In the genomic region with DNA sequence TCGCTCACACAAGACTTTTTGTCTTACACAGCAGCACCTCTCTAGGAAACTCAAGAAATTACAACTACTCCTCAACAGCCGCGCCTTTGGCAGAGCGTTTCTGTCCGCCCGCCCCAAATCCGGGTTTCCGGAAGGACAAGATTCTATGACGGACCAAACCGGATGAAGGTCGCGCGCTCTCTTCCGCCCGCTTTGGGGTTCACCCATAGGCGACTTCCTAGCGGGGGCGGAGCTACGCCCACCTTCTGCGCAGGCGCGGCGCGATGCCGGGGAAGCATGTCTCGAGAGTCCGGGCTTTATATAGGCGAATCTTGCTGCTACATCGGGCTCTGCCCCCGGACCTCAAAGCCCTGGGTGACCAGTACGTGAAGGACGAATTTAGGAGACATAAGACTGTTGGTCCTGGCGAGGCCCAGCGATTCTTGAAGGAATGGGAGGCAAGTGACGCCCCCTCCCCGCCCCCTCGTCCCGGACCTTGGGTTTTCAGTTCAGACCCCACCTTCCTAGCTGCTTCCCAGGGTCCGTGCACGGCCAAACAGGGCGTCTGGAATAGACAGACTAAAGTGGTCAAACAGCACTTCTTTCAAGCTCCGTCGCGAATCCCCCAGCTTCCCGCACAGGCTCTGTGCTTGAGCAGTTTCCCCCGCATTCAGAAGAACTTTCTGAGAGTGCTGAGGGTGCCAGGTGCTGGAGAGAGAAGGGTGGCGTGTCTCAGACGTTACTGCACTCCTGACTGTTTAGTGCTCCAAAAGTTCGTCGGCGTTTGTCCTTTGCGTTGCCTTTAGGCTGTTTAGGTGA, we compare ENCODE assay signal across 7 mouse cellular contexts. TPM values are rescaled to one million over a fixed set of nuclear protein-coding genes. Genes with fewer than 3 reads are reported as not detected.
A peak's percentile ranks its signal among the peaks of the same experiment; 100 is the strongest.
DNase-seq lines count a peak whose midpoint lies in the region; ATAC-seq lines count a peak whose summit lies in the region.

TSS of gene Sdhaf3 (plus strand) at position 241 of the 798 bp plus-strand sequence.

- no peaks in the 10 kb centered on the region for H3K4me1 ChIP-seq in embryonic facial prominence, embryonic 11.5 days (ENCODE audit: control insufficient read depth, insufficient read depth, low read length)
- peaks cover 6% of the 10 kb centered on the region; the same call in 1 of the 2 replicates for H3K4me1 ChIP-seq in limb, embryonic 10.5 days
- peaks cover 10% of the 10 kb centered on the region for H3K4me1 ChIP-seq in midbrain, embryonic 13.5 days (replicated peaks)

- H3K4me3 ChIP-seq in embryonic facial prominence, embryonic 11.5 days (ENCODE audit: low read depth, low read length) = peak within 1 kb of the TSS; percentile 58
- peak within 1 kb of the TSS; percentile 77 for H3K4me3 ChIP-seq in limb, embryonic 10.5 days
- peak within 1 kb of the TSS; percentile 73 for H3K4me3 ChIP-seq in midbrain, embryonic 13.5 days (replicated peaks)

- no peaks in the 10 kb centered on the region for H3K27me3 ChIP-seq in embryonic facial prominence, embryonic 11.5 days (ENCODE audit: control insufficient read depth, insufficient read depth, low read length)
- no peaks in the 10 kb centered on the region for H3K27me3 ChIP-seq in limb, embryonic 10.5 days (ENCODE audit: low read depth, poor library complexity, severe bottlenecking)
- peaks cover 8% of the 10 kb centered on the region; the same call in 1 of the 2 replicates for H3K27me3 ChIP-seq in midbrain, embryonic 13.5 days

- no peaks in the 10 kb centered on the region for H3K9me3 ChIP-seq in embryonic facial prominence, embryonic 11.5 days (replicated peaks; ENCODE audit: control insufficient read depth, low read length)
- no peaks in the 10 kb centered on the region for H3K9me3 ChIP-seq in limb, embryonic 10.5 days (replicated peaks)
- no peaks in the 10 kb centered on the region for H3K9me3 ChIP-seq in midbrain, embryonic 13.5 days

- peak within 1 kb of the TSS; percentile 80 for H3K9ac ChIP-seq in embryonic facial prominence, embryonic 11.5 days (replicated peaks; ENCODE audit: low read length)
- peak within 1 kb of the TSS; percentile 82 for H3K9ac ChIP-seq in midbrain, embryonic 13.5 days (replicated peaks)

- peak within 1 kb of the TSS; percentile 16; the same call in 1 of the 2 replicates for H3K27ac ChIP-seq in embryonic facial prominence, embryonic 11.5 days (replicated peaks; ENCODE audit: low read depth, low read length)
- peak within 1 kb of the TSS; percentile 88 for H3K27ac ChIP-seq in limb, embryonic 10.5 days
- H3K27ac ChIP-seq in midbrain, embryonic 13.5 days = peak within 1 kb of the TSS; percentile 67

- ATAC-seq in embryonic facial prominence, embryonic 11.5 days (replicated peaks; ENCODE audit: insufficient number of reproducible peaks, low FRiP score, low TSS enrichment, low read depth) = peak; percentile 98
- peak; percentile 98 for ATAC-seq in granulocyte monocyte progenitor cell, adult 5-6 weeks (replicated peaks; ENCODE audit: poor library complexity, severe bottlenecking)
- ATAC-seq in midbrain, embryonic 13.5 days = peak; percentile 99

- H3K36me3 ChIP-seq in embryonic facial prominence, embryonic 11.5 days (replicated peaks; ENCODE audit: control insufficient read depth, insufficient read depth, low read depth, low read length) = no peaks in the 10 kb centered on the region
- H3K36me3 ChIP-seq in limb, embryonic 10.5 days = no peaks in the 10 kb centered on the region
- no peaks in the 10 kb centered on the region for H3K36me3 ChIP-seq in midbrain, embryonic 13.5 days

- H3K4me2 ChIP-seq in embryonic facial prominence, embryonic 11.5 days (ENCODE audit: low read depth, low read length) = peak within 1 kb of the TSS; percentile 31
- peak within 1 kb of the TSS; percentile 84 for H3K4me2 ChIP-seq in midbrain, embryonic 13.5 days (replicated peaks)

- WGBS in embryonic facial prominence, embryonic 11.5 days = under 1% methylated on average over 52 of the region's 52 CpGs
- under 1% methylated on average over 52 of the region's 52 CpGs for WGBS in limb, embryonic 10.5 days
- WGBS in midbrain, embryonic 13.5 days = under 1% methylated on average over 52 of the region's 52 CpGs

- DNase-seq in adrenal gland, postnatal 14 days = peak; percentile 97
- peak; percentile 98 for DNase-seq in embryonic facial prominence, embryonic 11.5 days (ENCODE audit: low spot score)
- DNase-seq in kidney, adult 11 months = peak; percentile 94
- DNase-seq in limb, embryonic 10.5 days (ENCODE audit: low spot score) = peak; percentile 98
- DNase-seq in spleen, adult 12 weeks (ENCODE audit: low spot score) = peak; percentile 87

RNA-seq across cellular contexts. Expression of gene Sdhaf3, which starts in this region (rescaled TPM):
- total RNA-seq in adrenal gland, postnatal 14 days (2021) = 5.8 and 5.9 TPM in 2 replicates
- polyA plus RNA-seq in embryonic facial prominence, embryonic 11.5 days (2014; fragmentation: Nextera tagmentation; extraction: Ambion mirVana) = 7.9 and 9.0 TPM in 2 replicates
- total RNA-seq in granulocyte monocyte progenitor cell, adult 5-6 weeks (2014; fragmentation: Nextera tagmentation) = 4.3 and 4.5 TPM in 2 replicates
- total RNA-seq in granulocyte monocyte progenitor cell, adult 5-6 weeks (2017) = 3.5 and 4.5 TPM in 2 replicates
- 6.7 and 6.8 TPM in 2 replicates for polyA plus RNA-seq in limb, embryonic 10.5 days (2016; fragmentation: Nextera tagmentation; extraction: Ambion mirVana)
- polyA plus RNA-seq in midbrain, embryonic 13.5 days (2015; fragmentation: Nextera tagmentation; extraction: Ambion mirVana) = 7.1 and 8.5 TPM in 2 replicates

Comparison
In these comparisons a context has a peak if more than half of its experiments do, and no peak if none do; other contexts are left out.
1. Peak in every context shown above with its lines: DNase-seq, ATAC-seq, H3K4me3 ChIP-seq and H3K27ac ChIP-seq.
2. H3K27ac ChIP-seq: peak in every context shown above with its lines; median percentile 88 in limb, embryonic 10.5 days; 67 in midbrain, embryonic 13.5 days; 16 in embryonic facial prominence, embryonic 11.5 days.